Mouse (Mus musculus): Measurements from ENCODE around the gene Aarsd1. TPM values are rescaled to one million over a fixed set of nuclear protein-coding genes. Genes with fewer than 3 reads are reported as not detected.
"Not testable (repeated sequence)": the region's sequence is repeated elsewhere in the genome, so short reads cannot be mapped to it uniquely, and the experiment has no call there.

Gene Aarsd1
- total RNA-seq, 1 experiment from 2014 or later = 15.7 TPM

- ATAC-seq (ENCODE audit: extremely low read depth, insufficient number of reproducible peaks, low FRiP score, poor library complexity, severe bottlenecking) = peak; percentile 30; the same call in 1 of the 2 replicates
Measured at GRCm38 (mm10) chr11:101448899-101449298, 31.5 kb upstream of the Aarsd1 start.

GRCm38 (mm10) chr11:101448274-101448746, 30.9 kb upstream of the Aarsd1 start, which contains the start of gene Ifi35:
Gene Ifi35 (plus strand): TSS chr11:101448407.
- ATAC-seq (ENCODE audit: extremely low read depth, insufficient number of reproducible peaks, low FRiP score, poor library complexity, severe bottlenecking) = peak; percentile 94

- no peak for ATAC-seq (ENCODE audit: extremely low read depth, insufficient number of reproducible peaks, low FRiP score, poor library complexity, severe bottlenecking)
Measured at GRCm38 (mm10) chr11:101447786-101448185, 30.4 kb upstream of the Aarsd1 start.

GRCm38 (mm10) chr11:101446860-101447259, 29.4 kb upstream of the Aarsd1 start:
- ATAC-seq (ENCODE audit: extremely low read depth, insufficient number of reproducible peaks, low FRiP score, poor library complexity, severe bottlenecking) = not testable (repeated sequence)

GRCm38 (mm10) chr11:101446319-101446718, 28.9 kb upstream of the Aarsd1 start:
- no peak for ATAC-seq (ENCODE audit: extremely low read depth, insufficient number of reproducible peaks, low FRiP score, poor library complexity, severe bottlenecking)

GRCm38 (mm10) chr11:101442760-101443159, 25.3 kb upstream of the Aarsd1 start:
- no peak for ATAC-seq (ENCODE audit: extremely low read depth, insufficient number of reproducible peaks, low FRiP score, poor library complexity, severe bottlenecking)

GRCm38 (mm10) chr11:101442127-101442693, 24.8 kb upstream of the Aarsd1 start, which contains the start of gene Rpl27:
Gene Rpl27 (plus strand): TSS chr11:101442298.
- peak; percentile 98 for ATAC-seq (ENCODE audit: extremely low read depth, insufficient number of reproducible peaks, low FRiP score, poor library complexity, severe bottlenecking)

GRCm38 (mm10) chr11:101441450-101442126, 24.2 kb upstream of the Aarsd1 start:
- ATAC-seq (ENCODE audit: extremely low read depth, insufficient number of reproducible peaks, low FRiP score, poor library complexity, severe bottlenecking) = not testable (repeated sequence)

DNA sequence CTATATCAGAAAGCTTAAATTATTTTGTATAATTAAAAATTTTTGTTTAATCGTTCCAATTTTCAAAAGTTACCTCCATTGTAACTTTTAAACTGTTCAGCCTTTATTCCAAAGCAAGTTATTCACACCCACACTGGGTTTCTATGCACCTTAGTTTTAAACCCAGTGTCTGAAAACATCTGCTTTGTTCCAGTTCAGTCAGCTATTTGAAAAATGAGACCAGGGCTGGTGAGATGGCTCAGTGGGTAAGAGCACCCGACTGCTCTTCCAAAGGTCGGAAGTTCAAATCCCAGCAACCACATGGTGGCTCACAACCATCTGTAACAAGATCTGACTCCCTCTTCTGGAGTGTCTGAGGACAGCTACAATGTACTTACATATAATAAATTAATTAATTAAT, 20.6 kb upstream of the Aarsd1 start:
- not testable (repeated sequence) for ATAC-seq (ENCODE audit: extremely low read depth, insufficient number of reproducible peaks, low FRiP score, poor library complexity, severe bottlenecking)

DNA sequence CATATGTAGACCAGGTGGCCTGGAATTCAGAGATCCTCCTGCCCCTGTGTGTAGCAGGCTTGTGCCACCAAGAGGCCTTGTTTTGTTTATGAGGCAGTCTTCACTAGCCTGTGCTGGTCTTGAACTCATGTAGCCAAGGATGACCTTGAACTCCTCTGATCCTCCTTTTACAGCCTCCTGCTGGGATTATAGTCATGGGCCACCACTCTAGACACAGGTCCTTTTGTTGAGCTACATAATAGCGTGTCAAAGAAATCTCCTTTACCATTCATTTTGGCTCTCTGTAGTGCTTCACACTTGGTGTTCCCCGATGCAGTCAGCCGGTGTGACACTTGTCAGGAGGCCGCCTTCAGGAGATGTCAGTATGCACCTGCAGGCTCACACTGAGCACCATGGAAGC, 19.5 kb upstream of the Aarsd1 start:
- ATAC-seq (ENCODE audit: extremely low read depth, insufficient number of reproducible peaks, low FRiP score, poor library complexity, severe bottlenecking) = no peak

DNA sequence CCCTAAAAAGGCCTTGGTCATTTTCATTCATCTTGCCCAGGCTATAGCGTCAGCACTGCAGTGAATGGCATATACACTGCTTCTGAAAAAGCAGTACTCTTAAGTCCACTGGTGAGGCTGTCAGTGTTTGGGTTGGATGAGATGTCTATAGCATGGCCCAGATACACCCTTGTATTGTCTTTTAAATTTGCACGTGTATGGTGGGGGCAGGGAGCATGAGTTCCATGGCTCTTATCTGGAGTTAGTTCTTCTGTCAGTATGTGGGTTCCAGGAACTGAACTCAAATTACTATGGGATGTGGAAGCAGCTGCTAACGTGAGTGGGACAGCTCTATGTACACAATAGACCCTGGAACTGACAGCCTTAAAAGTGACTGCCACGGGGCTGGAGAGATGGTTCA, 18.4 kb upstream of the Aarsd1 start:
- ATAC-seq (ENCODE audit: extremely low read depth, insufficient number of reproducible peaks, low FRiP score, poor library complexity, severe bottlenecking) = no peak

- ATAC-seq (ENCODE audit: extremely low read depth, insufficient number of reproducible peaks, low FRiP score, poor library complexity, severe bottlenecking) = no peak
Measured at GRCm38 (mm10) chr11:101433396-101433795, 16.0 kb upstream of the Aarsd1 start.

- ATAC-seq (ENCODE audit: extremely low read depth, insufficient number of reproducible peaks, low FRiP score, poor library complexity, severe bottlenecking) = no peak
Measured at GRCm38 (mm10) chr11:101431327-101431726, 13.9 kb upstream of the Aarsd1 start.

DNA sequence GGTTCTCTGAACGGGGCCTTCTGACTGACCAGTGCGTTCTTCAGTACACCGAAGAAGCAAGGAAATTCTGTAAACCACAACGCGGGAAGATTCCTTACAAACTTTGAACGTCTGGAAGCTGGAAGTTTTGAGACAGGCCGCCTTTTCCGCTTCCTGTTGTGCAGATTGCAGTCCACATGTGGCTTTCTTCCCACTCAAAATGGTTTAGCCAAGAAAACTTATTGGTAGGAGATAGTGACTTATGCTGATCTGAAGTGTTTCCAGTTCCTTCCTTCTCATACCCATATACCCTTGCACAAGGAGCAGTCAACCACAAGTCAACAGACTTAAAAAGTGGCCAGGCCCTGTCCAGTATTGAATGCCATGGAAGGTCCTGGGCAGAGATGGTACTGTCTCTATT, 8.8 kb upstream of the Aarsd1 start:
- no peak for ATAC-seq (ENCODE audit: extremely low read depth, insufficient number of reproducible peaks, low FRiP score, poor library complexity, severe bottlenecking)

DNA sequence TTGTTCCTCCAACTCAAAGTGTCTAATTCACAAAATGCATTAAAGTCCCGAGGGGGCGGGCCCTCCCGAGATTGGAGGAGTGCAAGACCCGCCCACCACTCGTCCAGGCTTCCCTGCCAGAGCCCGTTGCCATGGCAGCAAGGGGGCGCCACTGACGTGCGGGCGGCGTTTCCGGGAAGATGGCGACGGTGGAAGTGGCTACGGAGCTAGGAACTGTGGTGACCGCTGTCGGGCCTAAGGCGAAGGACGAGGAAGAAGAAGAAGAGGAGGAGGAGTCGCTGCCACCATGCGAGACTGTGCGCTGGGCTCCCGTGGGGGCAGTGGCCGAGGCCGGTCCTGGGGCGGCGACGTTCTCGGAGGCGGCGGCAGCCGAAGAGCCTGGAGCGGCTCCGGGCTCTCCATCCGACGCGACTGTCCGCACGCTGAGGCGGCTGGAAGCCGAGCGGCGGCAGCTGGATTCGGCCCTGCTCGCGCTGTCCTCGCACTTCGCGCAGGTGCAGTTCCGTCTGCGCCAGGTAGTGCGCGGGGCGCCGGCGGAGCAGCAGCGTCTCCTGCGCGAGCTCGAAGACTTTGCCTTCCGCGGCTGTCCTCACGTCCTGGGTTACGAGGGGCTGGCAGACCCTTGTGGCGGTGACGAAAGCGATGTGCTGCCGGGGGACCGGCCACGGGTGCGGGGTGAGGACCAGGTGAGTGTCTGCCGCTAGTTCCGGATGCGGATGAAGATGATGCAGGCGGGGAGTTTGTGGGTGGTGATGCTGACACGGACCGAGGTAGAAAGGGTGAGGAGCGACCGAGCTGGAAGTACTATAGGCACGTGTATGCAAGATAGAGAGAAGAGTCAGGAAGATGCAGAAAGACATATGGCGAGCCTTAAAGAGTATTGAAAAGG, 7.8 kb upstream of the Aarsd1 start, which contains the start of the genes Rundc1 and Ptges3l:
TSS of gene Rundc1 (plus strand) at position 161 of the 889 bp plus-strand sequence.
TSS of gene Ptges3l (minus strand) at position 409 of the 889 bp plus-strand sequence.
- ATAC-seq (ENCODE audit: extremely low read depth, insufficient number of reproducible peaks, low FRiP score, poor library complexity, severe bottlenecking) = peak; percentile 96

DNA sequence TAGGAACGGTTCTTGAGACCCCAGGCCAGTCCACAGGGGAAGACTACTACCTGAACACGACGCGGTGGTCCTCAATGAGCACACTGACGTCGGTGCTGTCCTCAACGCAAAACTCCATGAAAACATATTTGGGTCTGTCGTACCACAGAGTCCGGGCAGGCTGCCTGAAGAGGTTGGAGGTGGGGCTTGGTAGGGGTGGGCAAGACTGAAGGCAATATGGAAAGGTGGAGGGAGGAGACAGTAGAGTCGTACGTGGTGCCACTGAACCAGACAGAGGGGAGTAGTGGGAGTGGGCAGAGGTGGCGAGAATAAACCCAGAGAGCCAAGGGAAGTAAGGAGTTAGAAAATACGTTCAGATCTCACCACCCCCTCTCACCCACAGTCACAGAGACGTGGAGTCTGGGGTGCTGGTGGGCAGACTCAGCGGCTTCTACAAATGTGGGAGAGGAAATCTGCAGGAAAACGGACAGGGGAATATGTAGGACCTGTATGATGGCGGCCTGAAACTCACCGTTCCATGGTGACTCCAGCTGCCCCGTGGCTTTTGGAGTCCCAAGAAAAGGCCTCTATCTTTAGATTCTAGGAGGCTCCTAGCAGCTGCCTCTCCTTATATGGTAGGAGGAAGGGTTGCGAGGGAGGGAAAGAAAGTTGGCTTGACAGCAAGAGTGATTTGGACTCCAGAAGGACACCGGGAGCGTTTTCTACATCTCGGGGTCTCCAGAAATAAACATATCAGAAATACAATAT, 6.9 kb upstream of the Aarsd1 start, which contains the start of gene Gm27029:
TSS of gene Gm27029 (minus strand) at position 692 of the 747 bp plus-strand sequence.
- ATAC-seq (ENCODE audit: extremely low read depth, insufficient number of reproducible peaks, low FRiP score, poor library complexity, severe bottlenecking) = no peak

GRCm38 (mm10) chr11:101420148-101420547, 2.7 kb upstream of the Aarsd1 start:
- no peak for ATAC-seq (ENCODE audit: extremely low read depth, insufficient number of reproducible peaks, low FRiP score, poor library complexity, severe bottlenecking)

DNA sequence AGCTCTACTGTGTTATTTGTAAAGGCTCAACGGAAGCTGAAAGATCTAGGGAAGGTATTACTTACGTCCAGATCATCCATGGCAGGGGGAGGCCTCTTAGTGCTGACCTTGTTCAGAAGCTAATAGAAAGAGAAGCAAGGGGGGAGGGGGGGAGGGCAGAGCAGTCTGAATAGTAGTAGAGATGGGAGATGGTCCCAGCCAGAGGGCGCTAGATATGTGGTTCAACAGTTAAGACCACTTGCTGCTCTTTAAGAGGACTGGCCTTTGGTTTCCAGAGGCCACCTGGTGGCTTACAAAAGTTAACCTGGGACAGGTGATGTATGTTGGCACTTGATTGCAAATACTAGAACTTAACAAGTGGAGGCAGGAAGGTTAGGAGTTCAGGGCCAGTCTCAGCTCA, 2.2 kb upstream of the Aarsd1 start:
- ATAC-seq (ENCODE audit: extremely low read depth, insufficient number of reproducible peaks, low FRiP score, poor library complexity, severe bottlenecking) = no peak

DNA sequence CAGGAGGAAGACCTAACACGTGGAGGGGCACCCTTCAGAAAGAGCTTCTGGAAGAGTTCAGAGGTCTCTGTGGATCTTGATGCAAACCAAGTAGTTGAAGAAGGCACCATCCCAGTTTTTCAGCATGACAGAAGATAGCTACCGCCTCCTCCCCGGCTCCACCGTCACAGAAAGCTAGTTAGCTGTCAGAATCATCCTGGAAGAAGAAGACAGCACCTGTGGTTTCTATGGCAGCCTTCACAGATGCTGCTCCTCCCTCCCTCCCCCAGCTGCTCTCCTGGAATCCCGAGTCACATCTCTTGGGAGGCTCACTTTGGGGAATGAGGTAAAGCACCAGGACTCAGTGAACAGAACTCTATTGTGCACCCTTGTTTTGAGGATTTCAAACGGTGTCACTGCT, 1.6 kb upstream of the Aarsd1 start:
- ATAC-seq (ENCODE audit: extremely low read depth, insufficient number of reproducible peaks, low FRiP score, poor library complexity, severe bottlenecking) = no peak
